Mouse (Mus musculus) lung, embryonic 15.5 days (tissue): Measurements from ENCODE around the gene Chpt1. TPM values are rescaled to one million over a fixed set of nuclear protein-coding genes. Genes with fewer than 3 reads are reported as not detected.

Experiments
- polyA plus RNA-seq: library from polyadenylated mRNA; unstranded; fragments of >200 nt; fragmentation: Nextera tagmentation; extraction: Ambion mirVana; gene quantifications from 2 replicates; pipeline ENCODE4 v1.2.1, GENCODE M21; 2015

Gene Chpt1
- polyA plus RNA-seq, 1 experiment from 2014 or later, result 44.4 TPM

Other genes starting within 250 kb of the Chpt1 start
- gene Dram1, start 125.0 kb downstream of the Chpt1 start, polyA plus RNA-seq, result 71.7 and 81.0 TPM in 2 replicates
- gene Gnptab, start 124.9 kb downstream of the Chpt1 start, polyA plus RNA-seq, result 16.2 and 17.8 TPM in 2 replicates
- 0.19 TPM in 2 replicates for gene Sycp3, start 44.5 kb downstream of the Chpt1 start, polyA plus RNA-seq
- 0.32 and 2.5 TPM in 2 replicates for gene Mybpc1, start 101.1 kb upstream of the Chpt1 start, polyA plus RNA-seq
- 0.18 and 0.81 TPM in 2 replicates for gene Spic, start 180.9 kb upstream of the Chpt1 start, polyA plus RNA-seq
- gene Arl1, start 226.8 kb upstream of the Chpt1 start, polyA plus RNA-seq, result 204 and 207 TPM in 2 replicates